Mouse (Mus musculus) limb, embryonic 15.5 days (tissue): ENCODE results near the gene Vmn2r55. TPM values are rescaled to one million over a fixed set of nuclear protein-coding genes. Genes with fewer than 3 reads are reported as not detected.
"Not testable (repeated sequence)": the region's sequence is repeated elsewhere in the genome, so short reads cannot be mapped to it uniquely, and the experiment has no call there.

Source experiments
- ATAC-seq: fragments of 200-750 bp; cut with Nextera tagmentation; 2 replicates; pipeline ENCODE4 v1.8.0; 2017; ENCODE audit warnings: low read depth, moderate TSS enrichment; ENCODE audit not compliant: insufficient number of reproducible peaks, low FRiP score, low TSS enrichment
- H3K27ac ChIP-seq: fragments of 300-500 bp; sonication (generic); 2 replicates; pipeline ENCODE4 v1.5.1; 2015; ENCODE audit warnings: moderate library complexity, mild to moderate bottlenecking, inconsistent platforms
- H3K27me3 ChIP-seq: fragments of 300-500 bp; sonication (generic); 2 replicates; pipeline ENCODE4 v1.6.1; 2015; ENCODE audit warnings: inconsistent platforms
- H3K36me3 ChIP-seq: fragments of 300-500 bp; sonication (generic); 2 replicates; pipeline ENCODE4 v1.6.1; 2015; ENCODE audit warnings: inconsistent platforms
- H3K4me1 ChIP-seq: fragments of 300-500 bp; sonication (generic); 2 replicates; pipeline ENCODE4 v1.6.1; 2015; ENCODE audit warnings: inconsistent platforms
- H3K4me2 ChIP-seq: fragments of 300-500 bp; sonication (generic); 2 replicates; pipeline ENCODE4 v1.6.1; 2015; ENCODE audit warnings: mild to moderate bottlenecking, inconsistent platforms
- H3K4me3 ChIP-seq: fragments of 300-500 bp; sonication (generic); 2 replicates; pipeline ENCODE4 v1.5.1; 2015; ENCODE audit warnings: mild to moderate bottlenecking, inconsistent platforms
- H3K9ac ChIP-seq: fragments of 300-500 bp; sonication (generic); 2 replicates; pipeline ENCODE4 v1.6.1; 2015; ENCODE audit warnings: inconsistent platforms
- H3K9me3 ChIP-seq: fragments of 300-500 bp; sonication (generic); 2 replicates; pipeline ENCODE4 v1.6.1; 2016; ENCODE audit warnings: inconsistent platforms
- WGBS: fragments of 180-500 bp; shearing (Covaris S2); methylation state at CpG from one replicate; pipeline ENCODE4 v1.1.7; 2015; 5-methylcytosine and 5-hydroxymethylcytosine counted together
- polyA plus RNA-seq: library from polyadenylated mRNA; unstranded; fragments of >200 nt; fragmentation: Nextera tagmentation; extraction: Ambion mirVana; gene quantifications from 2 replicates; pipeline ENCODE4 v1.2.1, GENCODE M21; 2015

The Vmn2r55 gene
- polyA plus RNA-seq = not detected in 2 replicates

GRCm38 (mm10) chr7:12684903-12685302, at the start of gene Vmn2r55:
Gene Vmn2r55 (minus strand): TSS chr7:12685003.
- not testable (repeated sequence) for H3K36me3 ChIP-seq, H3K27ac ChIP-seq, ATAC-seq, H3K9me3 ChIP-seq, H3K4me3 ChIP-seq, H3K9ac ChIP-seq, H3K4me1 ChIP-seq, H3K4me2 ChIP-seq, H3K27me3 ChIP-seq
- WGBS = 86% methylated on average over 3 of the region's 3 CpGs

GRCm38 (mm10) chr7:12640219-12640618, 44.6 kb downstream of the Vmn2r55 start, which contains the start of gene Vmn2r54:
Gene Vmn2r54 (minus strand): TSS chr7:12640319.
- H3K36me3 ChIP-seq, H3K27me3 ChIP-seq, H3K4me2 ChIP-seq, H3K9me3 ChIP-seq, H3K4me1 ChIP-seq, ATAC-seq, H3K27ac ChIP-seq, H3K9ac ChIP-seq, H3K4me3 ChIP-seq: not testable (repeated sequence)
- 77% methylated on average over 3 of the region's 4 CpGs for WGBS

GRCm38 (mm10) chr7:12608688-12609087, 76.1 kb downstream of the Vmn2r55 start, which contains the start of gene Vmn2r53:
Gene Vmn2r53 (minus strand): TSS chr7:12608788.
- H3K4me2 ChIP-seq = no peak within 1 kb of the TSS
- H3K4me1 ChIP-seq = no peaks in the 10 kb centered on the region
- no peak within 1 kb of the TSS for H3K27ac ChIP-seq
- H3K4me3 ChIP-seq = no peak within 1 kb of the TSS
- H3K9me3 ChIP-seq = no peaks in the 10 kb centered on the region
- no peak for ATAC-seq
- H3K9ac ChIP-seq = no peak within 1 kb of the TSS
- H3K36me3 ChIP-seq = no peaks in the 10 kb centered on the region
- no peaks in the 10 kb centered on the region for H3K27me3 ChIP-seq

Other genes starting within 250 kb of the Vmn2r55 start
- 17.2 and 18.2 TPM in 2 replicates for gene Zfp606, start 206.7 kb downstream of the Vmn2r55 start, polyA plus RNA-seq
- gene 2900092C05Rik, start 172.5 kb downstream of the Vmn2r55 start, polyA plus RNA-seq = not detected in 2 replicates
- 0.01 TPM in 1 of 2 replicates, not detected in the other for gene Vmn2r53, start 76.2 kb downstream of the Vmn2r55 start, polyA plus RNA-seq
- not detected in 2 replicates for gene Vmn2r54, start 44.7 kb downstream of the Vmn2r55 start, polyA plus RNA-seq
- not detected in 2 replicates for gene Vmn2r56, start 50.0 kb upstream of the Vmn2r55 start, polyA plus RNA-seq
- 9.0 and 10.0 TPM in 2 replicates for gene Zscan18, start 118.6 kb upstream of the Vmn2r55 start, polyA plus RNA-seq
- 11.5 and 14.6 TPM in 2 replicates for gene Zfp329, start 133.9 kb upstream of the Vmn2r55 start, polyA plus RNA-seq
- 40.7 and 41.2 TPM in 2 replicates for gene Zfp110, start 149.8 kb upstream of the Vmn2r55 start, polyA plus RNA-seq
- gene Zfp128, start 196.2 kb upstream of the Vmn2r55 start, polyA plus RNA-seq = 4.5 and 4.9 TPM in 2 replicates
- gene Zscan22, start 212.8 kb upstream of the Vmn2r55 start, polyA plus RNA-seq = 17.3 and 17.7 TPM in 2 replicates
- 887 and 1,056 TPM in 2 replicates for gene Rps5, start 237.3 kb upstream of the Vmn2r55 start, polyA plus RNA-seq
- 1.9 and 3.0 TPM in 2 replicates for gene Rnf225, start 242.4 kb upstream of the Vmn2r55 start, polyA plus RNA-seq